Mouse (Mus musculus): ENCODE results near the gene Hoxc4. TPM values are rescaled to one million over a fixed set of nuclear protein-coding genes. Genes with fewer than 3 reads are reported as not detected.

The Hoxc4 gene
- 57.7 and 61.2 TPM in 2 replicates for polyA plus RNA-seq (2015; fragmentation: Nextera tagmentation; extraction: Ambion mirVana)

DNA sequence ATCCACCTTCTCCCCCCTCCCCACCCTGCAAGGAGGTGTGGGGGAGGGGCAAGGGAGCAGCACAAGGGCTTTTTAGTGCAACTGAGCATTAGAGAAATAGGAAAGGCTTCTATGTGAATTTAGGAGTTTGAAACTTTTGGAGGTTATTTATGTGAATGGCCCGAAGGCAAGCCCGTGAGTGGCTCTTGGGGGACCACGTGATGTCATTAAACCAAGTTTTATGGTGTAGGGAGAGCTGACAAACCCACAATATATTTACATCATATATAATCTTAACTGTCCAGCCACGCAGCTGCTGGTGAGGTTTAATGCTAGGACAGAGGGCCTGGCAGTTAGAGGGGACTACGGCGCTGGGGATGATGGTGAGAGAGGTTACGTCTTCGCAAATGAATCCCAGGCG is at the start of gene Hoxc4:
Gene Hoxc4 (plus strand): TSS at position 299 of the 400 bp plus-strand sequence.
- Histone ChIP-seq H3K27ac (ENCODE audit: low read depth, low read length) (peak within 1 kb of the TSS; percentile 21; the same call in 1 of the 2 replicates), H3K9me3 (ENCODE audit: control insufficient read depth, low read length) (no peaks in the 10 kb centered on the region), H3K4me2 (ENCODE audit: low read length) (no peak within 1 kb of the TSS), H3K27me3 (replicated peaks; ENCODE audit: control insufficient read depth, insufficient read depth, low read length) (peaks cover 64% of the 10 kb centered on the region), H3K36me3 (ENCODE audit: control insufficient read depth, insufficient read depth, low read length) (no peaks in the 10 kb centered on the region), H3K9ac (ENCODE audit: low read depth, low read length) (no peak within 1 kb of the TSS), H3K4me3 (ENCODE audit: low read length) (no peak within 1 kb of the TSS), H3K4me1 (ENCODE audit: control insufficient read depth, insufficient read depth, low read depth, low read length) (peaks cover 3% of the 10 kb centered on the region)
- no peak for ATAC-seq
- 18% methylated on average over 9 of the region's 9 CpGs for WGBS

DNA sequence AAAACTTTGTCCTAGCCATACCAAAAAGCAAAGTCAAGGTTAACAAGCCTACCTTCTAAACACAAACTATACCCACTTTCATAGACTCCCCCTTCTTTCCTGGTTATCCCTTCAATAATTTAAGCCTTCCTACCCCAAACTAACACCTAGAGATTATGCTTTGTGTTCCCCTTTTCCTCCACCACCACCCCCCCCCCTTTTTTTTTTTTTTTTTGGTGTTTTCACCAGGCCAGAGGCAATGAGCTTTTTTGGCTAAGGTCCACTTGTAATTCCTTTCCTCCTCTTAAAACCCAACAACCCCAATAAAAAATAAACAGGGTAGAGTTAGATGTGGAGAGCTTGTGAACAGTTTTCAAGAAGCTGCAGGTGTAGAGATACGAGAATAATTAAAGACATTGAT is 49.4 kb upstream of the Hoxc4 start:
- no peak overlapping the region for H3K4me2 ChIP-seq (ENCODE audit: low read length)

GRCm38 (mm10) chr15:102970740-102971139 is 48.0 kb upstream of the Hoxc4 start:
- ATAC-seq: no peak
- Histone ChIP-seq H3K4me3 (ENCODE audit: low read length) (no peak overlapping the region), H3K27ac (ENCODE audit: low read depth, low read length) (no peak overlapping the region), H3K4me1 (ENCODE audit: control insufficient read depth, insufficient read depth, low read depth, low read length) (peaks cover 4% of the 10 kb centered on the region; the same call in 1 of the 2 replicates), H3K9me3 (ENCODE audit: control insufficient read depth, low read length) (0 out of 2 replicates have a peak, but pooled peaks cover 2% of the 10 kb centered on the region), H3K36me3 (ENCODE audit: control insufficient read depth, insufficient read depth, low read length) (no peaks in the 10 kb centered on the region), H3K9ac (ENCODE audit: low read depth, low read length) (no peak overlapping the region), H3K27me3 (replicated peaks; ENCODE audit: control insufficient read depth, insufficient read depth, low read length) (peaks cover 93% of the 10 kb centered on the region), H3K4me2 (ENCODE audit: low read length) (no peak overlapping the region)
- WGBS: 5% methylated on average over 12 of the region's 12 CpGs

More for the DNA sequence above, 49.4 kb upstream of the Hoxc4 start:
- H3K4me1 ChIP-seq (ENCODE audit: control insufficient read depth, insufficient read depth, low read depth, low read length): peaks cover 4% of the 10 kb centered on the region; the same call in 1 of the 2 replicates
- peaks cover 95% of the 10 kb centered on the region for H3K27me3 ChIP-seq (replicated peaks; ENCODE audit: control insufficient read depth, insufficient read depth, low read length)
- no peak overlapping the region for H3K9ac ChIP-seq (ENCODE audit: low read depth, low read length)
- 23% methylated on average over 1 of the region's 1 CpGs for WGBS
- H3K4me3 ChIP-seq (ENCODE audit: low read length): no peak overlapping the region
- ATAC-seq: no peak
- no peak overlapping the region for H3K27ac ChIP-seq (ENCODE audit: low read depth, low read length)
- no peaks in the 10 kb centered on the region for H3K36me3 ChIP-seq (ENCODE audit: control insufficient read depth, insufficient read depth, low read length)
- H3K9me3 ChIP-seq (ENCODE audit: control insufficient read depth, low read length): 0 out of 2 replicates have a peak, but pooled peaks cover 2% of the 10 kb centered on the region

DNA sequence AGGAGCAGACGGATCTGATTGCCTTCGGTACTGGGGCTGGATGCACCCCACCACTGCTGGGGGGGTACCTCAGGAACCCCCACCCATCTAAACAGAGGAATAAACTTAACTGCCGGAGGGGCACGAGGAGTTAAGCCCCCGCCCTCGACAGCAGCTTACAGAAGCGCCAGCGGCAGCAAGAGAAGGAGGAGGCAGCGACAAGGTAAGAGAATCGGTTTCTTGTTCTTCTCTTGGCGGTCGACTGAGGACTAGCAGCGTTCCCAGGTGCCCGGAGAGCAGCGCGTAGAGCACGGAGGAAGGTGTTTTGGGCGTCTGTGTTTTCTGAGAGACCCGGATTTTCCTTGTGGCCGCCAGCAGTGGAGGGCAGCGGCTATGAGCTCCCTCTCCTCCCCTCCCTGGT is 46.5 kb upstream of the Hoxc4 start:
- Histone ChIP-seq H3K27me3 (replicated peaks; ENCODE audit: control insufficient read depth, insufficient read depth, low read length) (peaks cover 86% of the 10 kb centered on the region), H3K36me3 (ENCODE audit: control insufficient read depth, insufficient read depth, low read length) (no peaks in the 10 kb centered on the region), H3K9ac (ENCODE audit: low read depth, low read length) (no peak overlapping the region), H3K4me3 (ENCODE audit: low read length) (no peak overlapping the region), H3K4me2 (ENCODE audit: low read length) (no peak overlapping the region), H3K9me3 (ENCODE audit: control insufficient read depth, low read length) (0 out of 2 replicates have a peak, but pooled peaks cover 2% of the 10 kb centered on the region), H3K27ac (ENCODE audit: low read depth, low read length) (no peak overlapping the region), H3K4me1 (ENCODE audit: control insufficient read depth, insufficient read depth, low read depth, low read length) (no peaks in the 10 kb centered on the region)
- ATAC-seq: no peak
- WGBS: under 1% methylated on average over 21 of the region's 21 CpGs

DNA sequence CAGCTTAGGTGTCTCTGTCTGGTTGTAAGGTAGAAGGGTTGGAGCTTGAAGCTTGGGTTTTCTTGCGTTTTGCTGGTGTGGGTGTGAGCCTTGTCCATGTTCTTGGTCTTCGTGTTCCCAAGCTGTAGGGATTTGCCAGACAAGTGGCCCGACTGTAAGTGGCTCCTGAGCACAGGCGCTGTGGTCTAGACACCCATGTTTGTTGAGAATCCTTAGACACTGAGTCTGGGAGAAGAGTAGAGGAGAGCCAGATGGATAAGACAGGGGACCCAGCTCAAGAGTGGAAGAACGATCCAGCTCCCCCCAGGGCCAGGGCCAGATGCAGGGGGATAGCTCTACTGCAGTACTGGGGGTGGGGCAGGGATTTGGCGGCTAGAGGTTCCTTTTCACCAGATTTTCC is 46.0 kb upstream of the Hoxc4 start:
- H3K4me1 ChIP-seq (ENCODE audit: control insufficient read depth, insufficient read depth, low read depth, low read length): no peaks in the 10 kb centered on the region
- WGBS: 0% methylated on average over 6 of the region's 6 CpGs
- H3K4me2 ChIP-seq (ENCODE audit: low read length): no peak overlapping the region
- H3K36me3 ChIP-seq (ENCODE audit: control insufficient read depth, insufficient read depth, low read length): no peaks in the 10 kb centered on the region
- H3K4me3 ChIP-seq (ENCODE audit: low read length): no peak overlapping the region
- no peak for ATAC-seq
- H3K9me3 ChIP-seq (ENCODE audit: control insufficient read depth, low read length): 0 out of 2 replicates have a peak, but pooled peaks cover 2% of the 10 kb centered on the region
- no peak overlapping the region for H3K27ac ChIP-seq (ENCODE audit: low read depth, low read length)
- H3K27me3 ChIP-seq (replicated peaks; ENCODE audit: control insufficient read depth, insufficient read depth, low read length): peaks cover 85% of the 10 kb centered on the region
- H3K9ac ChIP-seq (ENCODE audit: low read depth, low read length): no peak overlapping the region

GRCm38 (mm10) chr15:102975034-102975433 is 43.7 kb upstream of the Hoxc4 start:
- no peaks in the 10 kb centered on the region for H3K4me1 ChIP-seq (ENCODE audit: control insufficient read depth, insufficient read depth, low read depth, low read length)
- H3K9ac ChIP-seq (ENCODE audit: low read depth, low read length): no peak overlapping the region
- H3K9me3 ChIP-seq (ENCODE audit: control insufficient read depth, low read length): 0 out of 2 replicates have a peak, but pooled peaks cover 2% of the 10 kb centered on the region
- no peak overlapping the region for H3K27ac ChIP-seq (ENCODE audit: low read depth, low read length)
- H3K4me2 ChIP-seq (ENCODE audit: low read length): no peak overlapping the region
- peaks cover 86% of the 10 kb centered on the region for H3K27me3 ChIP-seq (replicated peaks; ENCODE audit: control insufficient read depth, insufficient read depth, low read length)
- no peaks in the 10 kb centered on the region for H3K36me3 ChIP-seq (ENCODE audit: control insufficient read depth, insufficient read depth, low read length)
- H3K4me3 ChIP-seq (ENCODE audit: low read length): no peak overlapping the region
- ATAC-seq: no peak
- 4% methylated on average over 7 of the region's 7 CpGs for WGBS

- WGBS: 3% methylated on average over 21 of the region's 21 CpGs
- H3K4me3 ChIP-seq (ENCODE audit: low read length): no peak overlapping the region
- no peak overlapping the region for H3K4me2 ChIP-seq (ENCODE audit: low read length)
- H3K9ac ChIP-seq (ENCODE audit: low read depth, low read length): no peak overlapping the region
- no peaks in the 10 kb centered on the region for H3K36me3 ChIP-seq (ENCODE audit: control insufficient read depth, insufficient read depth, low read length)
- 0 out of 2 replicates have a peak, but pooled peaks cover 2% of the 10 kb centered on the region for H3K9me3 ChIP-seq (ENCODE audit: control insufficient read depth, low read length)
- ATAC-seq: no peak
- H3K27ac ChIP-seq (ENCODE audit: low read depth, low read length): no peak overlapping the region
- H3K27me3 ChIP-seq (replicated peaks; ENCODE audit: control insufficient read depth, insufficient read depth, low read length): peaks cover 83% of the 10 kb centered on the region
- no peaks in the 10 kb centered on the region for H3K4me1 ChIP-seq (ENCODE audit: control insufficient read depth, insufficient read depth, low read depth, low read length)
Observed at GRCm38 (mm10) chr15:102975688-102976111, 43.0 kb upstream of the Hoxc4 start.

DNA sequence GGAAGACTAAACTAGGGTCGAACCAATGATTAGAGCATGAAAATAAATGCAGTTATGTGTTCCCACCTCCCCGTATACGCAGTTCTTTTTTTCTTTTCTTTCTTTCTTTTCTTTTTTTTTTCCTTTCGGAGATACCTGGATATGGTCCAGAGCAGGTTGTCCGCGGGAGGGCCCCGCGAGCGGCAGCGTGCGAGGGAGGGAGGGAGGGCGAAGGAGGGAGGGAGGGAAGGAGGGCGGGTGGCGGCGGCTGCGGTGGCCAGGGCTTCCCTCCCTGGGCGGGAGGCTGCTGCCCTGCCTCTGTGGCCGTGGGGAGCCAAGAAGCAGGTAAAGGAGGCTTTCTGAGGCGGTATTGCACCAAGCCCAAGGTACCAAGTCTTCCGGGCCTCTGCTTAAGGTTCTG is 42.6 kb upstream of the Hoxc4 start, which contains the start of gene Hoxc9:
Gene Hoxc9 (plus strand): TSS at position 269 of the 400 bp plus-strand sequence.
- 0 out of 2 replicates have a peak, but pooled peaks cover 2% of the 10 kb centered on the region for H3K9me3 ChIP-seq (ENCODE audit: control insufficient read depth, low read length)
- no peak within 1 kb of the TSS for H3K4me3 ChIP-seq (ENCODE audit: low read length)
- no peaks in the 10 kb centered on the region for H3K36me3 ChIP-seq (ENCODE audit: control insufficient read depth, insufficient read depth, low read length)
- 1% methylated on average over 20 of the region's 20 CpGs for WGBS
- no peak within 1 kb of the TSS for H3K27ac ChIP-seq (ENCODE audit: low read depth, low read length)
- H3K27me3 ChIP-seq (replicated peaks; ENCODE audit: control insufficient read depth, insufficient read depth, low read length): peaks cover 78% of the 10 kb centered on the region
- no peak within 1 kb of the TSS for H3K4me2 ChIP-seq (ENCODE audit: low read length)
- H3K4me1 ChIP-seq (ENCODE audit: control insufficient read depth, insufficient read depth, low read depth, low read length): no peaks in the 10 kb centered on the region
- ATAC-seq: no peak
- no peak within 1 kb of the TSS for H3K9ac ChIP-seq (ENCODE audit: low read depth, low read length)

GRCm38 (mm10) chr15:102976631-102977422 is 41.9 kb upstream of the Hoxc4 start:
- ATAC-seq: no peak

More at GRCm38 (mm10) chr15:102976631-102977422, 41.9 kb upstream of the Hoxc4 start:
- 0 out of 2 replicates have a peak, but pooled peaks cover 2% of the 10 kb centered on the region for H3K9me3 ChIP-seq (ENCODE audit: control insufficient read depth, low read length)
- no peak overlapping the region for H3K4me2 ChIP-seq (ENCODE audit: low read length)
- H3K36me3 ChIP-seq (ENCODE audit: control insufficient read depth, insufficient read depth, low read length): no peaks in the 10 kb centered on the region
- H3K4me3 ChIP-seq (ENCODE audit: low read length): no peak overlapping the region
- peaks cover 1% of the 10 kb centered on the region for H3K4me1 ChIP-seq (ENCODE audit: control insufficient read depth, insufficient read depth, low read depth, low read length)
- H3K9ac ChIP-seq (ENCODE audit: low read depth, low read length): no peak overlapping the region
- no peak overlapping the region for H3K27ac ChIP-seq (ENCODE audit: low read depth, low read length)
- 1% methylated on average over 37 of the region's 37 CpGs for WGBS
- H3K27me3 ChIP-seq (replicated peaks; ENCODE audit: control insufficient read depth, insufficient read depth, low read length): peaks cover 74% of the 10 kb centered on the region
